Mouse (Mus musculus): ENCODE data around the gene Yipf3.
A peak's percentile ranks its signal among the peaks of the same experiment; 100 is the strongest.

Gene Yipf3

DNA sequence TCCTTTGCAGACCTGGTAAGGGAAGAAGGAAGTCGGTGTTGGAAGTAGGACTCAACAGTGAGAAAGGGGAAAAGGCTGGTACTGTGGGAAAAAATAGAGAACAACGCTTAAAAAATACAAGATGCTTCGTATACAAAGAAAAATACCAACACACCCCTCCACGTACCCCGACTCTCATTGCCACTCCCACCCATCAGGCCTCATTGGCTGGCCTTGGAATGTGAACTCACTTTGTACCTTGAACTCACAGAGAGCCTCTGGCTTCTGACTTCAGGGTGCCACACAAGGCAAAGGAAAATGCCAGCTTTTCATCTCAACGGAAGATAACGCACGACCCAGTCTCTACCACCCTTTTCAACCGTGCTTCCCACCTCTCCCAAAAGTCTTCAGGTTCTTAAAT, 35.3 kb downstream of the Yipf3 start:
- DNase-seq (ENCODE audit: low read depth, low spot score), result no peak

DNA sequence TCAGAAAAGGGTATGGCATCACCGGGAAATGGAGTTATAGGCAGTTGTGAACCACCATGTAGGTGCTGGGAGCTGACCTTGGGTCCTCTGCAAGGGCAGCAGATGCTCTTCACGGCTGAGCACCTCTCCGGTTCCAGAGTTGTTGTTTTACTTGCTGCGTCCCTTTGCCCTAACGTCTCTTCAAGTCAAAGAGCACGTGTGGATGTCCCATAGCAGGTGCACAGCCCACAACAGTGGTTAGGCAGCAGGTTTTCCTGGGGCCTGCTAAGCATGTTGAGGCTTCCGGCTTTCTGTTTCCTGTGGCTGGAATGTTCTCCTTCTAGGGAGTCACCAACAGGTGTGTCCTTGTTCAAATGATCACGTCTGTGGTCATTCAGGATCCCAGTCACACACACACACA, 36.0 kb downstream of the Yipf3 start:
- DNase-seq (ENCODE audit: low read depth, low spot score), result no peak

DNA sequence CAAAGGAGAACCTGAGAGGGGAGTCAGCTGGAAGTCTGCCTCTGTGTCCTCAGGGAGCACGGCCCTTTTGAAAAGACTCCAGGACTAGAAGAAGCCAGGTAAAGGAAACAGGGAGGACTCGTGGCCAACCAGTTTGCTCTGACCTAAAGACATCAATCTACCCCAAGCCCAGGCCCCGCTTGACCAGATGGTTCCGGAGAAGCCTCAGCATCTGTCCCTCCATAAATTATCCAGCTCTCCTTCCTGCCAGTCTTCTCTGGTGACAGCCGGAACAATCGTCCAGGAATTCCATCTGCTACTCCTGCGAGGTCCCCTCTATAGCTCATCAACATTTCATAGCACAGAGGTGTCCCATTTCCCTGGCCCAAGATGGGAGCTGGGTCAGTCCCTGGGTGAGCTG, 36.8 kb downstream of the Yipf3 start:
- DNase-seq (ENCODE audit: low read depth, low spot score), result no peak

DNA sequence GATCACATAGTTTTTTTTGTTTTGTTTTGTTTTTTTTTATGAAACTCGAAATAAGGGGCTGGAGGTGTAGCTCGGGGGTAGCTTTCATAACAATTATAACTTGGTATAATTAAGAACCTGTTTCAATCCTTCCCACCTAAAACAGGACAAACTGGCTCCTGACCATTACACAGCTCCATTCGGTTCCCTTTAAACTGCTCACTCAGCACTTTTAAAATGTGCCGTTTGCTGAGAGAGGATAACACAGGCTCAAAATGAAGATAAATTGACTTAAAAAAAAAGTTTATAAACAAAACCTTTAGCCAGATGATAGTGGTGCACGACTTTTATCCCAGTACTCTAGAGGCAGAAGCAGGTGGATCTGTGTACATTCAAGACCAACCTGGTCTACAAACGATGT, 37.5 kb downstream of the Yipf3 start:
- no peak for DNase-seq (ENCODE audit: low read depth, low spot score)

DNA sequence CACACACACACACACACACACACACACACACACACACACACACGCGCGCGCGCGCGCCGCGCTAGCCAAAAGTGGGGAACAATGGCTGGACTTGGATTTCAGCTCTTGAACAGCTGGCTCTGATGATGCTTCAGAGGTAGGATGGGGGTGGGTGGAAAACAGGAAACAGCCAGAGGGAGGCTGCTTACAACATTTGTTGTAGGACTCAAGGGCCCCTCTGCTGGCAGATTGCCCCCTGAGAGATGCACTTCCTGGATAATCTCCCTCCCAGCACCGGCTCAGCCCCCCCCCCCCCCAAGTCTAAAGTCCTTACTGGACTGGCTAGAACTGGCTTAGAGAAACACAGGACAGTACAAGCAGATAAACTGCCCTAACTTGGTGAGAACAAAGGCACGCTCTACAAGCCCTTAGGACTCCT, 39.8 kb downstream of the Yipf3 start:
- DNase-seq (ENCODE audit: low read depth, low spot score), result no peak

DNA sequence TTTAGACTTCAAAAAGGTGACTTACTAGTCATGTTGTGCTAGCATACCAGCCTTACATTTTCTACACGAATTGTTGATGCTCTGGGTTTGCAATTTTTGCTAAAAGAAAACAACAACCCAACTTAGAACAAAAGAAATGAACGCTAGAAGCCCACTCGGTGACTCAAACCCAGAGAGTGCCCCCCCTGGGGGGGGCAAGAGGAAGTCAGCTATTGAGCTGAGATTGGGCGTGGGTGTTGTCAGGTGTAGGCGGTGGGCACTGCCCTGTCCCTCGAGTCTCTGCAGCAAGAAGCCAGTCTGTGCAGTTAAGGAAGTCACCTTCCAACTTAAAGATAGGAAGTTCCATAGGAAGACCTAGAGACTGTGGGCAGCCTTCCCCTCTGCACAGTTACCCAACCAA, 48.7 kb downstream of the Yipf3 start:
- no peak for DNase-seq (ENCODE audit: low read depth, low spot score)

DNA sequence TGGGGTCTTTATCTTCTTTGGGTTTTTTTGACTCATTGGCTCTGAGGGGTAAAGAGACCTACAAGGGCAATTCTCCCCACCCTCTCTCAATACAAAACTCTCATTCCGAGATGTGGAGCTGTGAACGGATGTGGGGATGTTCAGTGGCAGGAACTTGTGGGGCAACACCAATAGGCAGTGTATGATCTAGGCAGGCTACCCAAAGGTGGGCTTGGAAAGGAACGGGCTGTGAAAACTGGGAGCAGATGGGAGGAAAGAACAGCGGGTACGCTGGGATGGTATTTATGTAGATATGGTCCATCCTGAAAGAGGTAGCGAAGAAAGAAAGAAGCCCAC, 49.1 kb downstream of the Yipf3 start:
- no peak for DNase-seq (ENCODE audit: low read depth, low spot score)

DNA sequence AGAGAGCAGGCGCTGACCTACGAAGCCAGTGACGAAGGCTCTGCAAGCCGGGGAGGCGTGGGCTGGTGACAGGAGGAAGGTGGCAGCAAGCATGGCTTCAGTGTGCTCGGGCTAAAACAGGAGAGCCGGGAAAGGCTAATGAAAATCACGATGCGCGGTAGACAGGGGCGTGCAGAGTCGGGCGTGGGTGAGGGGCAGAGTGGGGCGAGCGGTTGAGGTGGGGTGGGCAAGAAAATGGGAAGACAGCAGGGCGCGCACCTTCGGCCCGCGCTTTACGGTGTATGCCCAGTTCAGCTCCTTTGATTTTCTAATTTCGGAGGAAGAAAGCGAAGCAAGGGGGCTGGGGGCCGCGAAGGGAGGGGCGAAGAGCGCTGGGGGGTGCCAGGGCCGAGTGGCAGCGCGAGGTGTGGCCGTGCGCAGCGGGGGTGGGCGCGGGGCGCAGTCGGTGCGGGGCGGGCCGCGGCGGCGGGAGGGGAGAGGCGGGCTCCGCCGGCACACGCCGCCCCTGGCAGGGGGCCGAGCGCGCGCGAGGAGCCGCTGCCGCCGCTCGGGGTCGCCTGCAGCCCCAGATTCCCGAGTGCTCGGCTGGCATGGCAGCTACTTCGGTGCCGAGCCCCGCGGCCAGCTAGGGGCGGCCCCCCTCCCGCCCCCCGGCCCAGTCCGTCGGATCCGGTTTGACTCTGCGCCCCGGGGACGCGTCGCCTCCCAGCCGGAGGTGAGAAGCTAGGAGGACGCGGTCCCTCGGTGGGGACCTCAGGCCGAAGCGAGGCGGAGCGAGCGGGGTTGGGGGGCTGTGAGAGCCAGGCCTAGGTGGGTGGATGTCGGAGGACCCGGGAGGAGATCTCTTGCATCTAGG, 49.7 kb downstream of the Yipf3 start, which contains the start of gene Dlk2:
Gene Dlk2 (plus strand): TSS at position 58 of the 856 bp plus-strand sequence.
- peak; percentile 36 for DNase-seq (ENCODE audit: low read depth, low spot score)

DNA sequence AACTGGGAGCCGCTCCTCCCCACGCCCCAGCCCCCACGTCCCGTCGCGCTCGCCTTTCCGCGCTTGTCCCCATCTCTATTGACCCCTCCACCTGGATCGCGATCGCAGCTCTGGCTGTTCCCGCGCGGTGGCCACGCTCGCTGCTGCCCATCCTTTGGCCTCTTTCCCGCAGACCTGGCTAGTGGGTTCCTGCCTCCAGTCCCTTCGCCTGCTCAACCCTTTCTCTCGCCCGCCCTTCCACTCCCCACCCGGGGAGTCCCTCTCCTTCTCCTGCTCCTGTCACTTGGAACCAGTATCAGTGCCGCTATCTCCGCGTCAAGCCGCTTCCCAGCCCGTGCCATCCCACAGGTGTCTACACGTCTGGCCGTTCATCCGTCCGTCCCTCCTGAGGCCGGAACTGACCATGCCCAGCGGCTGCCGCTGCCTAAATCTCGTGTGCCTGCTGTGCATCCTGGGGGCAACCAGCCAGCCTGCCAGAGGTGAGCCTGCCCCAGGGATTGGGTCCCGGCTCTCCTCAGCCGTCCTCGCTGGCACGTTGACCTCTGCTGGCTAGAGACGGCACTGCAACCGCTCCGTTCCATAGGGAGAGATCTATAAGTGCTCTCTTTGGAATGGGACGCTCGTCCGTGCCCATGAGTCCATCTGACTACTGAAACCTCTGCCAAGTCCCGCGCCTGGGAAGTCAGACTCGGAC, 50.5 kb downstream of the Yipf3 start:
- DNase-seq (ENCODE audit: low read depth, low spot score), result peak; percentile 55

DNA sequence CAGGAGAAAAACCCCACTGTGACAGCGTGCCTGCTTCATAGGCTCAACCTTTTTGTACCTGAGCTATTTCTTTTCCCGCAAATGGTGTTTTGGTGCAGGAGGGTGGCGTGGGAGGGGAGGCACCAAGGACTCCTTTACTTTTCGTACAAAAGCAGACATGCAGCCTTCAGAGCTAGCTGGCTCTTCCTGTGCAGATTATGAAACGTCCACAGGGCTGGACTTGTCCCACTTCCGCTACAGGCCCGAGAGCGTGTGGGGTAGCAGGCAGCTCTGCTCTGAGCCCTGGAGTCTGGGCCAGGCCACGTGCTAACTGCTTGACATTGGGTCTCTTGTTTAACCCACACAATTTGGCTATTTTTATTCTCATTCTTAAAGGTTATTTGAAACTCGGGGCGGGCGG, 54.0 kb downstream of the Yipf3 start:
- no peak for DNase-seq (ENCODE audit: low read depth, low spot score)
